Mouse (Mus musculus) urinary bladder, postnatal 10 days (tissue): ENCODE results near the gene Pym1.

Experiments
- DNase-seq: peaks from one replicate; pipeline ENCODE4 v3.0.0; 2022; ENCODE audit warnings: low spot score

Pym1 gene

DNA sequence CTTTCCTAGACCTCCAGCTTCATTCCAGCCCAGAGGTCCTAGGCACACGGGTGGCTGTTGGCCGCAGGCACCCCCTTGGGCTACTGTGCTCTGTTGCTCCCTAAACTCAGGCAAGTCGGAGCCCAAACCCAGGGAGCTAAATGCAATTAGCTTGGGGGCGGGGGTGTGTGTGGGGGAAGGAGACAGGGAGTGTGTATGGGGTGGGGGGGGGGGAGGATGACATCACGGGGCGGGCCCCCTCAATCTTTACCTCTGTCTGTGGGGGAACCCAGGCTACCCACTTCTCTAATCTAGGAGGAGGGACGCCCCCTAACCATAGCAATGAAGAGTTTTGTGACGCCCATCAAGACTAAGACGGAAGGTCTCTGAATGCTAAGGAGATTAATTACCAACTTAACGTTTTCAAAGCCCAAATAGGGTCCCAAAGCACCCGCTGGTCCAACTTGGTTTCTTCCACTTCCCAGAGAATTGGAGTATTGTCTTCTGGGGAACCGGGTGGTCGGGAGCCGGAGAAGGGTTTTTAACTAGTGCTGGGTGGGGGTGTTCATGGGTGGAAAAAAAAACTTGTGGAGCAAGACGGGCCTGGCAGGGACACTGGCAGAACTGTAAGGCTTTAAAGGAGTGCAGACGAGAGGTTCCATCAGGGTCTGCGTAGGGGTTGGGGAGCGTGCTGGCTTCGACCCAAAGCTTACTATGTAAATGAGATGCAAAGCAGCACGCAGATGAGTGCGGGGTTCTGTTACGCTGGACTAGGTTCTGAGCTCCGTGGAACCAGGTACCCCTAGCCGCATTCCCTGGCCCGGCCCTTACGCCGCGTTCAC lies 56.8 kb downstream of the Pym1 start, which contains the start of gene Tmem198b:
Gene Tmem198b (minus strand): TSS at position 100 of the 821 bp plus-strand sequence.
- DNase-seq, result no peak

DNA sequence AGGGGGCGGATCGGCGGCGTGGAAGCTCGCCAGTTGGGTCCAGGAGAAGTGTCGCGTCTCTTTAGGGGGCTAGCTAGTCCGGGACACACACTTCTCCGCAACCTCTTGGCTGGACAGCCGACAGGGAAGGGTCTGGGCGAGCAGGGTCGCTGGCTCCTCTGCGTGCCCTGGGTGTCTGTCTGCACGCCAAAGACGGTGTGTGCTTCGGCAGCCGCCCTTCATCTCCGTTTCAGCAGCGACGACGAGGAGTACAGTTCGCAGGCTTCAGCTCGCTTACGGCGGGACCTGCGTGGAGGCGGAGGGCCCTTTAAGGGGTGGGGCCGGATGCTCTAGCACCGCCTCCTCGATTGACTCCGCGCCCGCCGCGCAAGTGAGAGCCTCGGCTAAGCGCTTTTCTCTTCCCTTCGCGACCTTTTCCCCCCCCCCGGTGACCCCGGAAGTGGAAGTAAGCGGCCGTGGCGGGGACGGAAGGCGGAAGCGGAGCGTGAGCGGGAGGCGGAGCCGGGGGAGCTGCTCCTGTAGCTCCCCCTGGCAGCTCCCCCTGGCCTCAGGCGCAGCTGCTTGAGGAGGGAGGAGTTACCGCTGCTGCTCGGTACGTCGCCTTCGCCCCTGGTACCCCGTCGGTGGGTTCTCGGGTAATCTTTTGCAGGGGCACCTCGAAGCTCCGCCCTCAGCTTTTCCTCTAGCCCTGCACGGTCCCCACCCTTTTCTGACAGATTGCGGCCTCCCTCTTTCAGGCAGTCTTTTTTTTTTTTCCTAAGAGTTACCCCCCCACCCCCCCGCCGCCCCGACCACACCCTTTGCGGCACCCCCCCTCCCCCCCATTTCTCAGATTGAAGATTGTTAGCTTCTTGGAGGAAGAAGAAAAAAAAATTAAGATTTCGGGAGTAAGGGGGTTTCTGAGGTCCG lies 57.7 kb downstream of the Pym1 start:
- DNase-seq, result peak; percentile 83

DNA sequence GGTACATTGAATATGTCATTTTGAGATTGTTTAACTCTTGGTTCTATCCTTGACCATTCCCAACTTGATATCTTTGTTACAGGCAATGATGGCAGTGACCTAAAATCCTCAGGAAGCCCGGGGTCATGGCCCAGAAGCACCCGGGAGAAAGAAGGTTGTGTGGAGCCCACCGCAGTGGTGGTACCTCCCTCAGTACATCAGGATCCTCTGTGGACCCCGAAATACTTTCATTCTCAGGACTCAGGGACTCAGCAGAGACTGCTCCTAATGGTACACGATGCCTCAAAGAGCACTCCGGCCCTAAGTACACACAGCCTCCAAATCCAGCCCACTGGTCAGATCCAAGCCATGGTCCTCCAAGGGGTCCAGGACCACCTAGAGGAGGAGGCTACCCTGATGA lies 58.4 kb downstream of the Pym1 start:
- DNase-seq, result no peak

DNA sequence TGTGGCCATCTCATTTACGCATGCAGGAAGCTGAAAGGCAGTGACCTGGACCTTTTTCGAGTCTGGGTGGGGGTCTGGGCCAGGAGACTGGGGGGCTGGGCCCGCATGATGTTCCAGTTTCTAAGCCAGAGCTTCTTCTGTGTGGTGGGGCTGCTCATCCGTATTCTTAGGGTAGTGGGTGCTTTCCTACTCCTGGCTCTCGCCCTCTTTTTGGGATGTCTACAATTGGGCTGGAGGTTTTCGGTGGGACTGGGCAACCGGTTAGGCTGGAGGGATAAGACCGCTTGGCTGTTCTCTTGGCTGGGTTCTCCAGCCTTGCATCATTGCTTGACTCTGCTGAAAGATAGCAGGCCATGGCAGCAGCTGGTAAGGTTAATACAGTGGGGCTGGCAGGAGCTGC lies 59.3 kb downstream of the Pym1 start:
- DNase-seq, result no peak
